Mouse (Mus musculus) forebrain, embryonic 10.5 days (tissue): Measurements from ENCODE around the gene Asgr1. TPM values are rescaled to one million over a fixed set of nuclear protein-coding genes. Genes with fewer than 3 reads are reported as not detected.

Experiments
- DNase-seq: peaks from one replicate; pipeline ENCODE4 v3.0.0-alpha.2; 2017; ENCODE audit warnings: low spot score; ENCODE audit errors: extremely low spot score
- H3K27ac ChIP-seq: fragments of 300-500 bp; sonication (generic); 2 replicates; pipeline ENCODE4 v1.5.1; 2016; ENCODE audit warnings: mild to moderate bottlenecking
- H3K27me3 ChIP-seq: fragments of 300-500 bp; sonication (generic); 2 replicates; pipeline ENCODE4 v1.6.1; 2016; ENCODE audit warnings: mild to moderate bottlenecking; ENCODE audit not compliant: poor library complexity, severe bottlenecking
- H3K36me3 ChIP-seq: fragments of 300-500 bp; sonication (generic); replicated peaks from 2 replicates; pipeline ENCODE4 v1.6.1; 2016; ENCODE audit warnings: mild to moderate bottlenecking, moderate library complexity
- H3K4me1 ChIP-seq: fragments of 300-500 bp; sonication (generic); 2 replicates; pipeline ENCODE4 v1.6.1; 2016
- H3K4me3 ChIP-seq: fragments of 300-500 bp; sonication (generic); 2 replicates; pipeline ENCODE4 v1.5.1; 2016; ENCODE audit warnings: mild to moderate bottlenecking, moderate library complexity
- H3K9me3 ChIP-seq: fragments of 300-500 bp; sonication (generic); 2 replicates; pipeline ENCODE4 v1.6.1; 2016; ENCODE audit warnings: mild to moderate bottlenecking, moderate library complexity
- WGBS: fragments of 180-500 bp; shearing (Covaris S2); methylation state at CpG from one replicate; pipeline ENCODE4 v1.1.7; 2016; 5-methylcytosine and 5-hydroxymethylcytosine counted together
- polyA plus RNA-seq: library from polyadenylated mRNA; unstranded; fragments of >200 nt; fragmentation: Nextera tagmentation; extraction: Ambion mirVana; gene quantifications from 2 replicates; pipeline ENCODE4 v1.2.1, GENCODE M21; 2016

The Asgr1 gene
- polyA plus RNA-seq, 1 experiment from 2014 or later = 0.71 TPM

DNA sequence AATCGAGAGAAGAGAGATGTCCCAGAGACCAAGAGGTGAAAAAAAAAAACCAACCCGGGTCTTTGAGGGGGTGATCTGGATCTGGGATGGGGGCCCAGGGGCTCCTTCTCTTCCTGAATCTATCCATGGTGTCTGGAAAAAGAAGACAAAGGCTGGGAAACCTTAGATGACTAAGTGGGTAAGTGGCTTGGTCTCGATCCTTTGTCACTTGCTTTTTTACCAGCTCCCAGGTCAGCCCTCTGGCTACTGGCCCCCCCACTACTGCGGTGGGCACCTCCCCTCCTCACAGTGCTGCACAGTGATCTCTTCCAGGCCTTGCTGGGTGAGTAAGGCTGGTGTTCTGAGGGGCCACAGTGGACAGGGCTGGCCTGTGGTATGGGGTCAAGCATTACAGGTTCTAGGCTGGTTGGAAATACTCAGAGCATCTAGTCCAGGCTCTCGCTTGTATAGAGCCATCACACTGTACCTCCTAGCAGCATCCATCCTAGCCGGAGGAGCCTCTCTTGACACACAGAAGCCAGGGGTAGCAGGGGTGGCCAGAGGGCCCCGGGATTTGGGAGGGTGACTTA is 36.6 kb upstream of the Asgr1 start:
- WGBS = 31% methylated on average over 7 of the region's 7 CpGs
- peak overlapping the region; percentile 77 for H3K4me3 ChIP-seq
- peaks cover 16% of the 10 kb centered on the region for H3K36me3 ChIP-seq
- no peak for DNase-seq
- no peaks in the 10 kb centered on the region for H3K27me3 ChIP-seq
- peaks cover 86% of the 10 kb centered on the region for H3K4me1 ChIP-seq
- peak overlapping the region; percentile 96 for H3K27ac ChIP-seq
- no peaks in the 10 kb centered on the region for H3K9me3 ChIP-seq

DNA sequence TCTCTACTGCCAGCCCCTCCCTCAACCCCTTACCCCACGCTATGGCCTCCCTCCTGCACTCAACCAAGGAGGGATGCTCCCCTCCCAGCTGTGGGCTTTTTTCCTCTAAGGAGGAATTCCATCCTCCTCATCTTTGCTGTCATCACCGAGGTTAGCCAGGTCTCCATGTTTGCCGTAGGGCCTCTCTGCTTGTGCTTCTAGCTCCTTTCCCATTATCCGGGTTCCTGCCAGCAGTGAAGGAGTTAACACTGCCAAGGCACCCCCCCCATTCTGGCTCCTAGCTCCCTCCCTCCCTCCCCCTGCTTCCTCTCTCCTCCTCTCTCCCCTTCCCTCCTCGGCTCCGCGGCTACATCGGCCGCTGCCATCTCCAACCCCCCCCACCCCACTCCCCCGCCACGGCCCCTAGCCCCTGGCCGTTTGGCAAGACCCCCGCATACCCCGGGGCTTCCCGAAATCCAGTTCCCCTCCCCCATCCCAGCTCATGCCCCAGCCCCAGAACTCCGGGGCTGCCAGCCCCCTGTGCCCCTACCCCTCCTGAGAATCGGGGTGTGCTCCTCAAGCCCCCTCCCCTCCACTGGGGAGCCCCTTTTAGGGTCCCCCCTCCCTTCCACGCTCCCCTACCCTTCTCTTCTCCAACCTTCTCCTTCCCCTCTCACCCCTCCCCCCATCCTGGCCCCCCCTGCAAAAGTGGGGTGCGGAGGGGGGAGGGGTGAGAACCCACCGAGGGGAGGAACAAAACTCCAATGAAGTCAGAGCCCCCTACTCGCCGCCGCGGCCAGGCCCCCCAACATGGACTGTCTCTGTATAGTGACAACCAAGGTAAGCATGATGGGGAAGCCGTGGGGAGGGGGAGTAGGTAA is 35.5 kb upstream of the Asgr1 start:
- peak; percentile 79 for DNase-seq
- WGBS = 1% methylated on average over 25 of the region's 25 CpGs
- H3K36me3 ChIP-seq = peaks cover 6% of the 10 kb centered on the region
- H3K4me3 ChIP-seq = peak overlapping the region; percentile 77
- no peaks in the 10 kb centered on the region for H3K9me3 ChIP-seq
- peak overlapping the region; percentile 96 for H3K27ac ChIP-seq
- H3K27me3 ChIP-seq = no peaks in the 10 kb centered on the region
- H3K4me1 ChIP-seq = peaks cover 97% of the 10 kb centered on the region

GRCm38 (mm10) chr11:70019495-70020021 is 34.3 kb upstream of the Asgr1 start:
- Histone ChIP-seq H3K9me3 (no peaks in the 10 kb centered on the region), H3K27me3 (no peaks in the 10 kb centered on the region), H3K4me1 (peaks cover 97% of the 10 kb centered on the region), H3K27ac (peak overlapping the region; percentile 96), H3K4me3 (peak overlapping the region; percentile 77), H3K36me3 (no peaks in the 10 kb centered on the region)
- 26% methylated on average over 2 of the region's 2 CpGs for WGBS
- no peak for DNase-seq

DNA sequence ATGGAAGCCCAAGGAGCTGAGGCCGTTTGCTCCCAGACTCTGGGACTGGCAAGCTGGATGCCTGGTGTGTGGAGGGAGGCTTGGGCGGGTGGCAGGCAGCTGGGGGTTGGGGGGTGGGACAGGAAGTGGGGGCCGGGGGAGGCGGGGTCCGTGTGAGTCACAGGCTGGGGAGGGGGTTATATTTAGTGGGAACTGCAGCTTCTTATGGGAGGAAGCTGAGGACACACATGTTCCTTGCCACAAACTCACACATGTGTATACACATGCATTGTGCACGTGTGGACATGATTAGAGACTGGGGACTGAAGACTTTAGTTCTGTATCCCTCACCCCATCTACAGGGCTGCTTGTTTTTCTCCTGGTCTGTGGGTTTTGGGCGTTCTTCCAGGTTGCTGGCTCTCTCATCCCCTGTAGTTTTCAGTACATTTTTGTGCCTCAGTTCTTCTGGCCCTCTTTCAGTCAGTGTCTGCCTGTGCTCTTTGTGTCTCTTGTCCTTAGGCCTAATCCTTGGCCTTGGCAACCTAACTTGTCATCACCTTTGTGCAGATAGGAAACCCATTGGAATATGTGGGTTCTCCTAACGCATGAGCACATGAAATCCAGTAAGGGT is 33.8 kb upstream of the Asgr1 start:
- Histone ChIP-seq H3K9me3 (no peaks in the 10 kb centered on the region), H3K4me1 (peaks cover 97% of the 10 kb centered on the region), H3K27me3 (no peaks in the 10 kb centered on the region), H3K4me3 (peak overlapping the region; percentile 77), H3K36me3 (no peaks in the 10 kb centered on the region), H3K27ac (peak overlapping the region; percentile 96)
- no peak for DNase-seq
- WGBS = 14% methylated on average over 8 of the region's 8 CpGs

DNA sequence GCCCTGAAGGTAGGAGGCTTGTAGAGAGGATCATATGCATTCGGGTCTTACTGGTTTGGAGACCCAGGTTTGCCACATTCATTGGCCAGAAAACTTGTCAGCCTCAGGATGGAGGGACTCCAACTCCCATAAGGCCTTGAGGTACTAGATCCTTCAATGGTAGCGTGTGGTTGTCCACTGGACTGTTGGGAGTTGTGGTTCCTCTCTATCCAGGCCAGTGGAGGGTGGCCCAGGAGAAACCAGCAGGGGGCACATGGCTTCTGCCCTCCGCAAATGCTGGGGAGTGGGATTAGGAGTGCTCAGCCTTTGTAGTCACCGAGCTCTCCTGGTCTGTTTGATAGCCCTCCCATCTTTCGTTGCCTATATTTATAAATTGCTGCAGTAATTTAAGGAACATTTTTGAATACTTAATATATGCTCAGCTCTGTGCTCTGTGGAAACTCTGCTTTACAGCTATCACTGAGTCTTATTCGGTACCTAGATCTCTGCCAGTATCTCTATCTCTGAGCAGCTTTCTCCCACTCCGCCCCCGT is 33.1 kb upstream of the Asgr1 start:
- H3K27ac ChIP-seq = peak overlapping the region; percentile 96
- peak; percentile 80 for DNase-seq
- WGBS = under 1% methylated on average over 8 of the region's 8 CpGs
- H3K4me3 ChIP-seq = peak overlapping the region; percentile 77
- no peaks in the 10 kb centered on the region for H3K9me3 ChIP-seq
- H3K36me3 ChIP-seq = no peaks in the 10 kb centered on the region
- peaks cover 97% of the 10 kb centered on the region for H3K4me1 ChIP-seq
- H3K27me3 ChIP-seq = no peaks in the 10 kb centered on the region

- peak overlapping the region; percentile 96 for H3K27ac ChIP-seq
- DNase-seq = peak; percentile 100
- WGBS = 2% methylated on average over 40 of the region's 40 CpGs
- no peaks in the 10 kb centered on the region for H3K9me3 ChIP-seq
- H3K4me1 ChIP-seq = peaks cover 100% of the 10 kb centered on the region
- no peaks in the 10 kb centered on the region for H3K27me3 ChIP-seq
- peak overlapping the region; percentile 77 for H3K4me3 ChIP-seq
- H3K36me3 ChIP-seq = no peaks in the 10 kb centered on the region
Measured at GRCm38 (mm10) chr11:70021264-70022132, 32.4 kb upstream of the Asgr1 start.

DNA sequence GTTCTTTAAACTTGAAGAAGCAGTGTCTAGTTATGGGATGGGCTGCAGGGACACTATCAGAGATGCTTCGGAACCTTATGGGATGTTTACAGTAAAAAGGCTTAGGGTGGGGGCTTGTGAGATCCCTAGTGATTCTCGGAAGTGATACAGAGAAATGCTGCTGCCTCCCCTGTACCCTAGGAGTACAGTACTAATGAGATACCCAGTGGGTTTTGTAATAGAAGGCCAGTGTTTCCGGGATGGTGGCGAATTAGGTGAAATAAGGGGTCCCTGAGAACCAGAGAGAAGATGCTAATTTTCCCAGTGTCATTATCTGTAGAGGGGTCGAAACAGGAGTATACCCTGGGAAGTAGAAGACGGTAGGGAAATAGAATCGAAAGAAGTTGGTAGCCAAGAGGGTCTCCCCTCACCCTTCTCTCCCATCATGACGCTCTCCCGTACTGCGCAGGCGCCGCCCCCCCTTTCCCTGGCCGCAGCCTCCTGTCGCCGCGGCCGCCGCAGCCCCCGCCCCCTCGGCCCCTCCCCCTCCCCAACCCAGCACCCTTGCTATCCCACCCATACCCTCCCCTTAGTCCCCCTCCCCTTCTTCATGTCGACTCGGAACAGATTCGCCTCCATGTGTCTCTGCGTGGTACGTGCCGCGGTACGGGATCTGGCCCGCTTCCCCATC is 30.3 kb upstream of the Asgr1 start:
- peak overlapping the region; percentile 84 for H3K27ac ChIP-seq
- H3K4me3 ChIP-seq = peak overlapping the region; percentile 56
- H3K27me3 ChIP-seq = no peaks in the 10 kb centered on the region
- WGBS = 8% methylated on average over 20 of the region's 29 CpGs
- no peaks in the 10 kb centered on the region for H3K36me3 ChIP-seq
- H3K4me1 ChIP-seq = peaks cover 100% of the 10 kb centered on the region
- peak; percentile 69 for DNase-seq
- no peaks in the 10 kb centered on the region for H3K9me3 ChIP-seq

GRCm38 (mm10) chr11:70024151-70024514 is 29.8 kb upstream of the Asgr1 start:
- no peak for DNase-seq
- Histone ChIP-seq H3K9me3 (no peaks in the 10 kb centered on the region), H3K27ac (peak overlapping the region; percentile 84), H3K27me3 (no peaks in the 10 kb centered on the region), H3K36me3 (no peaks in the 10 kb centered on the region), H3K4me1 (peaks cover 100% of the 10 kb centered on the region), H3K4me3 (peak overlapping the region; percentile 56)
- 18% methylated on average over 6 of the region's 6 CpGs for WGBS

DNA sequence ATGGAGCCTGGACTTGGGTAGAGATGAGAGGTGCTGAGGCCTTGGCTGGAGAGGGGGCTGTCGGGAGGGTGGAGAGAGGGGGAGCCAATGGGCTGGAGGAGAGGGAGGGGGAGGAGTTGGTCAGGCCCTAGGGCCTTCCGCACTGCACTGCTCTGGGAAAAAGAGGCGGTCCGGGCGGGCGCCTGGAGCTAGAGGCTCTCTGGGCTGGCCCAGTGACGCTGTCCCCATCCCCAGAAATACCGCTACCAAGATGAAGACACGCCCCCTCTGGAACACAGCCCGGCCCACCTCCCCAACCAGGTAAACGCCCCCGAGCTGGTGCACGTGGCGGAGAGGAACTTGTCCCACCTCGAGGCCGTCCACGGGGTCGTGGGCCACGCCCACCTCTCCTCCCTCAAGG is 27.2 kb upstream of the Asgr1 start:
- peaks cover 15% of the 10 kb centered on the region for H3K36me3 ChIP-seq
- peaks cover 96% of the 10 kb centered on the region for H3K4me1 ChIP-seq
- peak overlapping the region; percentile 48 for H3K4me3 ChIP-seq
- no peaks in the 10 kb centered on the region for H3K9me3 ChIP-seq
- H3K27me3 ChIP-seq = no peaks in the 10 kb centered on the region
- peak; percentile 78 for DNase-seq
- WGBS = under 1% methylated on average over 19 of the region's 19 CpGs
- peak overlapping the region; percentile 85 for H3K27ac ChIP-seq

DNA sequence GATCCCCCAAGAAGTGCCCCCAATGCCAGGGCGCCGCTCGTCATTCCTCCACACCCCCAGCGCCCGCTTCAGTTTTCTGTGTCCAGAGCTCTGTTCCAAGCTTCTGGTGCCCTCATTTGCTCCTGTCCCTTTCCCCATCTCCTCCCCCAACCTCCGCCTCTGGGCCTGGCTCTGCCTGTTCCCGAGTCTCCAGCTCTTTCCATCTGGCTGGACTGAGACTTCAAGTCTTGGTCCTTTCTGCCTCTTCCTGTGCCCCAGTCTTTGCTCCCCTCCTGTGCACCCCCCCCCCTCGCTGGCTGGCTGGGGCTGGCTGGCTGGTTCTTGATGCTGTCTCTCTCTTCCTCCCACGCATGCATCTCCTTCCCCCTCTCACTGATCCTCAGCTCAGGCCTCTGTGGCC is 26.5 kb upstream of the Asgr1 start:
- peak overlapping the region; percentile 85 for H3K27ac ChIP-seq
- DNase-seq = no peak
- no peaks in the 10 kb centered on the region for H3K9me3 ChIP-seq
- H3K4me3 ChIP-seq = peak overlapping the region; percentile 48
- H3K27me3 ChIP-seq = no peaks in the 10 kb centered on the region
- peaks cover 22% of the 10 kb centered on the region for H3K36me3 ChIP-seq
- peaks cover 89% of the 10 kb centered on the region for H3K4me1 ChIP-seq
- WGBS = 40% methylated on average over 9 of the region's 9 CpGs

- 30% methylated on average over 12 of the region's 12 CpGs for WGBS
- Histone ChIP-seq H3K36me3 (peaks cover 34% of the 10 kb centered on the region), H3K27me3 (no peaks in the 10 kb centered on the region), H3K4me3 (peak overlapping the region; percentile 48), H3K4me1 (peaks cover 78% of the 10 kb centered on the region), H3K9me3 (no peaks in the 10 kb centered on the region), H3K27ac (peak overlapping the region; percentile 85)
- no peak for DNase-seq
Measured at GRCm38 (mm10) chr11:70028401-70029129, 25.3 kb upstream of the Asgr1 start.
